Mouse (Mus musculus): Measurements from ENCODE around the gene Atad3a. TPM values are rescaled to one million over a fixed set of nuclear protein-coding genes. Genes with fewer than 3 reads are reported as not detected.
"Not testable (repeated sequence)": the region's sequence is repeated elsewhere in the genome, so short reads cannot be mapped to it uniquely, and the experiment has no call there.

Atad3a gene
- polyA plus RNA-seq, 1 experiment from 2014 or later, result 82.6 TPM

GRCm38 (mm10) chr4:155746036-155746548 is 14.8 kb downstream of the Atad3a start:
- Histone ChIP-seq H3K4me2 (ENCODE audit: low read depth, low read length) (no peak overlapping the region), H3K4me1 (ENCODE audit: control insufficient read depth, insufficient read depth, low read length) (no peaks in the 10 kb centered on the region), H3K9me3 (ENCODE audit: control insufficient read depth, low read length) (no peaks in the 10 kb centered on the region), H3K36me3 (ENCODE audit: control insufficient read depth, insufficient read depth, low read length) (peaks cover 56% of the 10 kb centered on the region), H3K4me3 (ENCODE audit: low read depth, low read length) (no peak overlapping the region), H3K27ac (ENCODE audit: low read depth, low read length) (no peak overlapping the region), H3K9ac (replicated peaks; ENCODE audit: low read depth, low read length) (no peak overlapping the region), H3K27me3 (ENCODE audit: control insufficient read depth, insufficient read depth, low read length) (no peaks in the 10 kb centered on the region)
- WGBS, result 90% methylated on average over 8 of the region's 8 CpGs
- no peak for ATAC-seq (ENCODE audit: low read depth)

DNA sequence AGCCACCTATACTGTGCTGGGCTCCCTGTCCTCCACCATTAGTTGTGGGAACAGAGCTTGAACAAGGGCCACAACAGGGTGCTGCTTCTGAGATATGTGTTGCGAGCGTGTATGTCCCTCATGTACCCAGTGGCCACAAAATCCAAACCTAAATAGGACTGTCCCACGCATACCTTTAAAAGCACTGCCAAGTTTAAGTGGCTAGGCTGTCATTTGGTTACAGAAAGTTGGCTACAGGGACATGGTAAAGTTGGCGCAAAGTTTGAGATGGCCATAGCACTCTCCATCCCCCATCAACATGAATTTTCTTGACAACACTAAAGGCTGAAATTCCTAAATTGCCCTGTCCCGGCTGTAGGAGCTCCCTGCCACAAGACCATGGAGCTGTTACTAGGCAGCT is 15.8 kb downstream of the Atad3a start:
- Histone ChIP-seq H3K4me3 (ENCODE audit: low read depth, low read length) (no peak overlapping the region), H3K36me3 (ENCODE audit: control insufficient read depth, insufficient read depth, low read length) (peaks cover 54% of the 10 kb centered on the region), H3K4me2 (ENCODE audit: low read depth, low read length) (no peak overlapping the region), H3K27ac (ENCODE audit: low read depth, low read length) (no peak overlapping the region), H3K27me3 (ENCODE audit: control insufficient read depth, insufficient read depth, low read length) (no peaks in the 10 kb centered on the region), H3K9me3 (ENCODE audit: control insufficient read depth, low read length) (no peaks in the 10 kb centered on the region), H3K9ac (replicated peaks; ENCODE audit: low read depth, low read length) (no peak overlapping the region), H3K4me1 (ENCODE audit: control insufficient read depth, insufficient read depth, low read length) (no peaks in the 10 kb centered on the region)
- ATAC-seq (ENCODE audit: low read depth), result no peak
- 92% methylated on average over 5 of the region's 5 CpGs for WGBS

DNA sequence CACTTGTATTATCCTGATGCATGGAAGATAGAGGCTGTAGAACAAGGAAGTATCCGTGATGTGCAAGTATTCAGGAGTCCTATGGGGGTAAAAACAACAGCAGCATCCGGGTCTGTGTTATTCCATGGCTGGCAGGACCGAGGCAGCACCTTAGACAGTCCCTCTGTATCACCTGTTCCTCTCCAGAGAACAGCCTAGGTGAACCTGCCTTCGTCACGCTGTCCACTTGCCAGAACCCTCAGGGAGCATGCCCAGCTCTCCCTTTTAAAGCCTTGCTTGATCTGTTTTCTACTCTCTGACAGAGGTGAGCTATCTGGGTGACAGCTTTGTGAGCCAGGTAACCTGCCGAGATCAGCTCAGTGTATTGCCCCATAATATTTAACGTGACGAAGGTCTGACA is 16.4 kb downstream of the Atad3a start:
- no peaks in the 10 kb centered on the region for H3K27me3 ChIP-seq (ENCODE audit: control insufficient read depth, insufficient read depth, low read length)
- no peaks in the 10 kb centered on the region for H3K9me3 ChIP-seq (ENCODE audit: control insufficient read depth, low read length)
- H3K36me3 ChIP-seq (ENCODE audit: control insufficient read depth, insufficient read depth, low read length), result peaks cover 60% of the 10 kb centered on the region
- no peak overlapping the region for H3K27ac ChIP-seq (ENCODE audit: low read depth, low read length)
- no peak overlapping the region for H3K9ac ChIP-seq (replicated peaks; ENCODE audit: low read depth, low read length)
- H3K4me1 ChIP-seq (ENCODE audit: control insufficient read depth, insufficient read depth, low read length), result no peaks in the 10 kb centered on the region
- WGBS, result 95% methylated on average over 8 of the region's 8 CpGs
- H3K4me2 ChIP-seq (ENCODE audit: low read depth, low read length), result no peak overlapping the region
- ATAC-seq (ENCODE audit: low read depth), result no peak
- no peak overlapping the region for H3K4me3 ChIP-seq (ENCODE audit: low read depth, low read length)

DNA sequence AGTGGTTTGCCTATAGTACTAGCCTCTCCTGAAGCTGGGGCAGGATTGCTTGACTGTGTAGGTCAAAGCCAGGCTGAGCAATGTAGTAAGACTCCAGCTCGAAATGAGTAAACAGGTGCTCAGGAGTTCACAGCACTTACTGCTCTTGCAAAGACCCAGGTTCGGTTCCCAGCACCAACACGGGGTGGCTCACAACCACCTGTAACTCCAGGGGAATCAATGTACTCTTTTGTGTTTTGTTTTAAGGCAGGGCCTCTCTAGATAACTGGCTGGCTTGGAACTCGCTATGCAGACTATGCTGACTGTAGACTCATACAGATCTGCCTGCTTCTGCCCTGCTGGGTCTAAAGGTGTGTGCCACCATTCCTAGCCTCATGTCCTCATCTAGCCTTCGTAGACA is 18.2 kb downstream of the Atad3a start:
- Histone ChIP-seq H3K36me3 (ENCODE audit: control insufficient read depth, insufficient read depth, low read length) (peaks cover 44% of the 10 kb centered on the region), H3K4me1 (ENCODE audit: control insufficient read depth, insufficient read depth, low read length) (no peaks in the 10 kb centered on the region), H3K9ac (replicated peaks; ENCODE audit: low read depth, low read length) (no peak overlapping the region), H3K4me2 (ENCODE audit: low read depth, low read length) (no peak overlapping the region), H3K27ac (ENCODE audit: low read depth, low read length) (no peak overlapping the region), H3K4me3 (ENCODE audit: low read depth, low read length) (no peak overlapping the region), H3K9me3 (ENCODE audit: control insufficient read depth, low read length) (no peaks in the 10 kb centered on the region), H3K27me3 (ENCODE audit: control insufficient read depth, insufficient read depth, low read length) (no peaks in the 10 kb centered on the region)
- ATAC-seq (ENCODE audit: low read depth), result no peak
- 96% methylated on average over 5 of the region's 5 CpGs for WGBS

DNA sequence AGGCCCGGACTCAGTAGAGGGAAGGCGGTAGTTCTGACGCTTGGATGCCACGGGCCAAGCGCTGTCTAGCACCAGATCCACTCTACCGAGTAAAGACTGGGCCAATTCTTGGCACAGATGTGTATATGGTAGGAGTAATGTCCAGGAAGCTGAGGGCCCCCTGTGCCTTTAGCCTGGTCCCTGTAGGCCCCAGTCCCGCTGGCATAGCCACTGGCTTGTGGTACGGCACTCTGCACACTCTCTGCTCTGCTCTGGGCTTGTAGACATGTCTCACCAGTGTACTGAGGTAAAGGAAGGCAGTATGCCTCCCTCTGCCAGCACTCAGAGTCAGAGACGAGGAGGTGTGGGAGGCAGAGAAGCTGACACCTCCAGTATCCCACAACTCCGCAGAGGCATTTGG is 20.2 kb downstream of the Atad3a start:
- not testable (repeated sequence) for H3K4me3 ChIP-seq (ENCODE audit: low read depth, low read length); H3K9me3 ChIP-seq (ENCODE audit: control insufficient read depth, low read length); H3K27me3 ChIP-seq (ENCODE audit: control insufficient read depth, insufficient read depth, low read length); H3K4me2 ChIP-seq (ENCODE audit: low read depth, low read length); H3K27ac ChIP-seq (ENCODE audit: low read depth, low read length); H3K9ac ChIP-seq (replicated peaks; ENCODE audit: low read depth, low read length); ATAC-seq (ENCODE audit: low read depth)
- H3K4me1 ChIP-seq (ENCODE audit: control insufficient read depth, insufficient read depth, low read length), result peaks cover 11% of the 10 kb centered on the region
- H3K36me3 ChIP-seq (ENCODE audit: control insufficient read depth, insufficient read depth, low read length), result peaks cover 42% of the 10 kb centered on the region
- 92% methylated on average over 10 of the region's 10 CpGs for WGBS

GRCm38 (mm10) chr4:155739741-155740636 is 20.9 kb downstream of the Atad3a start:
- no peak overlapping the region for H3K4me3 ChIP-seq (ENCODE audit: low read depth, low read length)
- H3K9me3 ChIP-seq (ENCODE audit: control insufficient read depth, low read length), result no peaks in the 10 kb centered on the region
- peaks cover 38% of the 10 kb centered on the region for H3K36me3 ChIP-seq (ENCODE audit: control insufficient read depth, insufficient read depth, low read length)
- H3K4me1 ChIP-seq (ENCODE audit: control insufficient read depth, insufficient read depth, low read length), result peaks cover 13% of the 10 kb centered on the region
- no peak for ATAC-seq (ENCODE audit: low read depth)
- H3K9ac ChIP-seq (replicated peaks; ENCODE audit: low read depth, low read length), result no peak overlapping the region
- 75% methylated on average over 37 of the region's 37 CpGs for WGBS
- no peaks in the 10 kb centered on the region for H3K27me3 ChIP-seq (ENCODE audit: control insufficient read depth, insufficient read depth, low read length)
- H3K27ac ChIP-seq (ENCODE audit: low read depth, low read length), result no peak overlapping the region
- H3K4me2 ChIP-seq (ENCODE audit: low read depth, low read length), result no peak overlapping the region

- H3K9ac ChIP-seq (replicated peaks; ENCODE audit: low read depth, low read length), result no peak overlapping the region
- no peak for ATAC-seq (ENCODE audit: low read depth)
- no peak overlapping the region for H3K27ac ChIP-seq (ENCODE audit: low read depth, low read length)
- WGBS, result 93% methylated on average over 6 of the region's 6 CpGs
- H3K4me3 ChIP-seq (ENCODE audit: low read depth, low read length), result no peak overlapping the region
- peaks cover 31% of the 10 kb centered on the region for H3K36me3 ChIP-seq (ENCODE audit: control insufficient read depth, insufficient read depth, low read length)
- no peak overlapping the region for H3K4me2 ChIP-seq (ENCODE audit: low read depth, low read length)
- H3K9me3 ChIP-seq (ENCODE audit: control insufficient read depth, low read length), result no peaks in the 10 kb centered on the region
- no peaks in the 10 kb centered on the region for H3K27me3 ChIP-seq (ENCODE audit: control insufficient read depth, insufficient read depth, low read length)
- peaks cover 17% of the 10 kb centered on the region for H3K4me1 ChIP-seq (ENCODE audit: control insufficient read depth, insufficient read depth, low read length)
Measured at GRCm38 (mm10) chr4:155739152-155739551, 21.7 kb downstream of the Atad3a start.

DNA sequence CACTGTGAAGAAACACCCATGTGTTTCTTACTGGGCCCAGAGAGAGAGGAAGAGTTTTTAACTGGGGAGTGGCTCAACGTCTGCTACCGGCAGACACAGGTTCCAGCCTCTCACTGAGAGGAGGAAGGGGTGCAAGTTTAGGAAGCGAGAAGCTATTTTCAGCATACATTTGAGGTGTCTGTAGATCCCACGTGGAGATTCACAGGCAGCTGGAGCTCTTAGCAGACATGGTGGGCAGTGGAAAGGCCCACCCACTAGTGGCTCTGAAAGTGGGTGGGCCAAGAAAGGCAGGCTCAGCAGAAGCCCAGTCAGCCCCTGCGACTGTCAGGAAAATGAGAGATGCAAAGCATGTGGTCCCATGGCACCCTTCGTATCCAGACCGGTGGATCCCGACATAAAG is 22.6 kb downstream of the Atad3a start:
- ATAC-seq (ENCODE audit: low read depth), result no peak
- H3K36me3 ChIP-seq (ENCODE audit: control insufficient read depth, insufficient read depth, low read length), result peaks cover 28% of the 10 kb centered on the region
- H3K9me3 ChIP-seq (ENCODE audit: control insufficient read depth, low read length), result no peaks in the 10 kb centered on the region
- no peak overlapping the region for H3K4me3 ChIP-seq (ENCODE audit: low read depth, low read length)
- H3K27me3 ChIP-seq (ENCODE audit: control insufficient read depth, insufficient read depth, low read length), result no peaks in the 10 kb centered on the region
- H3K4me2 ChIP-seq (ENCODE audit: low read depth, low read length), result no peak overlapping the region
- H3K9ac ChIP-seq (replicated peaks; ENCODE audit: low read depth, low read length), result no peak overlapping the region
- H3K27ac ChIP-seq (ENCODE audit: low read depth, low read length), result no peak overlapping the region
- WGBS, result 65% methylated on average over 8 of the region's 8 CpGs
- H3K4me1 ChIP-seq (ENCODE audit: control insufficient read depth, insufficient read depth, low read length), result peaks cover 26% of the 10 kb centered on the region

DNA sequence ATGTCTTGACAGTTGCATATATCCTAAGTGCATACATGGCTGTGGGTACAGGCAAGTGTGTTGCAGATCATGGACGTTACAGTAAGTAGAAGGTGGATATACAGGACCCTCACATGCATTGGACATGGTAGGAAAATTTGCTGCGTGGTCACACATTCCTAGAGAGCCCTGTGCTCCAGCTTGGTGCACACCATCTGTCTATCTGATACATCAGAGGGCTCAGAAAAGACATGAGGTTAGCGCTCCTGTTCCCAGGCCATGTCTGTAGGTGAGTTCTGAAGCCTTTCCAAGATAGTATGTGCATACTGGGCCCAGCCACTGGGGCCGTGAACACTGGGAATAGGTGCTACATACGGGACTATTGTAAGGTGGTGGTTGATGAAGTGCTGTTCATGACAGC is 24.5 kb downstream of the Atad3a start:
- Histone ChIP-seq H3K4me1 (ENCODE audit: control insufficient read depth, insufficient read depth, low read length) (peaks cover 28% of the 10 kb centered on the region), H3K4me2 (ENCODE audit: low read depth, low read length) (peak overlapping the region; percentile 91), H3K27ac (ENCODE audit: low read depth, low read length) (no peak overlapping the region), H3K4me3 (ENCODE audit: low read depth, low read length) (peak overlapping the region; percentile 79; the same call in 1 of the 2 replicates), H3K27me3 (ENCODE audit: control insufficient read depth, insufficient read depth, low read length) (no peaks in the 10 kb centered on the region), H3K9me3 (ENCODE audit: control insufficient read depth, low read length) (no peaks in the 10 kb centered on the region), H3K36me3 (ENCODE audit: control insufficient read depth, insufficient read depth, low read length) (peaks cover 25% of the 10 kb centered on the region), H3K9ac (replicated peaks; ENCODE audit: low read depth, low read length) (no peak overlapping the region)
- no peak for ATAC-seq (ENCODE audit: low read depth)
- WGBS, result 87% methylated on average over 5 of the region's 5 CpGs
